Mouse (Mus musculus) neural tube, embryonic 15.5 days (tissue): ENCODE measurements around the gene Pttg1. TPM values are rescaled to one million over a fixed set of nuclear protein-coding genes. Genes with fewer than 3 reads are reported as not detected.

Source experiments
- microRNA counts: library from miRNA; unstranded; fragments of <30 nt; microRNA quantifications from one replicate; lab custom pipeline; 2016
- microRNA-seq: library from miRNA; unstranded; fragments of <30 nt; microRNA quantifications from one replicate; pipeline ENCODE4, GENCODE M21; 2017
- polyA plus RNA-seq: library from polyadenylated mRNA; unstranded; fragments of >200 nt; fragmentation: Nextera tagmentation; extraction: Ambion mirVana; gene quantifications from 2 replicates; pipeline ENCODE4 v1.2.1, GENCODE M21; 2015

Gene Pttg1
- polyA plus RNA-seq, 1 experiment from 2014 or later = 44.3 TPM

MicroRNAs within 50 kb of the gene (microRNA counts, 519-probe panel; counts per million panel counts)
- microRNA mmu-miR-146a (lab: Ali Mortazavi, UCI) = 2,845 counts per million, percentile 68 among the panel's probes with 10 or more counts

Small RNAs within 50 kb of the gene (microRNA-seq; reads per million reads assigned to microRNA genes)
- gene Mir146 = 85.2 reads per million, percentile 50 among the genes with 10 or more reads in this experiment

Other genes starting within 250 kb of the Pttg1 start
- gene Slu7, start 7.5 kb upstream of the Pttg1 start, polyA plus RNA-seq = 56.5 and 58.9 TPM in 2 replicates
- 11.5 and 12.6 TPM in 2 replicates for gene C1qtnf2, start 48.0 kb upstream of the Pttg1 start, polyA plus RNA-seq
- gene Ccnjl, start 102.5 kb upstream of the Pttg1 start, polyA plus RNA-seq = 11.0 and 14.2 TPM in 2 replicates
- 2.7 and 3.5 TPM in 2 replicates for gene 4933415A04Rik, start 160.8 kb upstream of the Pttg1 start, polyA plus RNA-seq
- not detected in 2 replicates for gene Fabp6, start 175.3 kb upstream of the Pttg1 start, polyA plus RNA-seq